Mouse (Mus musculus): ENCODE results near the gene Mtmr14.

Gene Mtmr14

DNA sequence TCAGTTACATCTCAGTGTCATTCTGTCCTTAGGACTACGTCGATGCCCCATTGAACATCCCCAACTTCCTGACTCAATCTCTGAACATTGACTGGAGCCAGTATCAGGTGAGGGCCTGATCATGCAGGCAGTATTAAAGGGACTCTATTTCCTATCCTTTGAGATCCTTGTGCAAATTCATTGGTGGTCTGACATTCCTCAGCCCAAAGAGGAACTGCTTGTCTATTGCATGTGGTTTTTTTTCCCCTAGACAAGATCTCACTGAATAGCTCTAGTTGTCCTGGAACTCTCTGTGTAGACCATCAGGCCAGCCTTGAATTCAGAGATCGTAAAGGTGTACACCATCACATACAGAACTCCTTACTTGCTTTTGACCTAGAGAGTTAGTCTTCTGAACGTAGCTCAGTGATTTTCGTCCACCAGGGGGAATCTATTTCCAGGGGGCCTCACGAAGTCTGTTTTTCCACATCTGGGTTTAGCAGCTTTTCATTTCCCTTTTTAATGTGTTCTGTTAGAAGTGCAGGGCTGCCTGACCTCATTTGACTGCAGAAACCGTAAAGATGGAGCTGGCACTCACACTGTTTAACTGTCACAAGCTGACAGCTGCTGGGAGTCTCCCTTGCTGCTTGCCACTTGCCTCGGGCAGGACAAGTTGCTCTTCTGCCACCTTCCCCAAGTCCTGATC, 23.7 kb downstream of the Mtmr14 start:
- Histone ChIP-seq H3K27me3 (ENCODE audit: control insufficient read depth, insufficient read depth, low read length, poor library complexity, severe bottlenecking) (no peaks in the 10 kb centered on the region), H3K36me3 (ENCODE audit: control insufficient read depth, insufficient read depth, low read length, poor library complexity, severe bottlenecking) (peaks cover 20% of the 10 kb centered on the region)
- peak; percentile 58 for DNase-seq (ENCODE audit: low read depth, low spot score)

DNA sequence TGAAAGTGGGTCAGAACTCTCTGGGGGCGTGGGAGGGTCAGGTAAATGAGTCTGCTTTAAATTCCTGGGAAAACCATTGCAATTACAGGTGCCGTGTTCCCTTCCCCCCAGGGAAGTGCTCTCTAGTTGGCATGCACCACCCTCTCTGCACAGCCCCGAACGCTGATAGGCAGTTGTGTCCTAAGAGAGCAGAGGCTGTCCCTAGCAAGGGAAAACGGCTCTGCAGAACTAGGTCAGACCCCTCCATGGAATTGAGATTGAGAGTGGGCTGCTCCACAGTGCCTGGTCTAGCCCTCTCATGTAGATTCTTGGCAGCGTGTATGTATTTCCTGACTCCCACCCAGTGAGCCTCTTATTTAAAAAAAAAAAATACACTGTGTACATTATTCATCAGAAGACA, 25.9 kb downstream of the Mtmr14 start:
- H3K27me3 ChIP-seq (ENCODE audit: control insufficient read depth, insufficient read depth, low read length, poor library complexity, severe bottlenecking), result no peaks in the 10 kb centered on the region
- DNase-seq (ENCODE audit: low read depth, low spot score), result no peak
- H3K36me3 ChIP-seq (ENCODE audit: control insufficient read depth, insufficient read depth, low read length, poor library complexity, severe bottlenecking), result peaks cover 18% of the 10 kb centered on the region

DNA sequence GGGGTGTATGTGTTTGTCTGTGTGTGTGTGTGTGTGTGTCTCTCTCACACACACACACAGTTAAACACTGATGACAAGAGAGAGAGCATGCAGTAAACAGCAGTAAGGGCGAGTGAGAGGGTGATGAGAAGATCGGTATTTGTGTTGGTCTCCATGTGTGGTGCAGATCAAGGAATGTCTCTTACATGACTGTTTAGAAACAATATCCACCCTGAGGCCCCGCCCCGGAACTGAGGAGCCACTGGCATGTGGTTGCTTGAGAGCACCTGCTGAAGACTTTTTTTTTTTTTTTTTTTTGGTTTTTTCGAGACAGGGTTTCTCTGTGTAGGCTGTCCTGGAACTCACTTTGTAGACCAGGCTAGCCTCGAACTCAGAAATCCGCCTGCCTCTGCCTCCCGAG, 26.8 kb downstream of the Mtmr14 start:
- no peaks in the 10 kb centered on the region for H3K27me3 ChIP-seq (ENCODE audit: control insufficient read depth, insufficient read depth, low read length, poor library complexity, severe bottlenecking)
- H3K36me3 ChIP-seq (ENCODE audit: control insufficient read depth, insufficient read depth, low read length, poor library complexity, severe bottlenecking), result peaks cover 20% of the 10 kb centered on the region
- no peak for DNase-seq (ENCODE audit: low read depth, low spot score)

GRCm38 (mm10) chr6:113266996-113267655, 29.5 kb downstream of the Mtmr14 start:
- no peaks in the 10 kb centered on the region for H3K27me3 ChIP-seq (ENCODE audit: control insufficient read depth, insufficient read depth, low read length, poor library complexity, severe bottlenecking)
- peaks cover 17% of the 10 kb centered on the region for H3K36me3 ChIP-seq (ENCODE audit: control insufficient read depth, insufficient read depth, low read length, poor library complexity, severe bottlenecking)
- no peak for DNase-seq (ENCODE audit: low read depth, low spot score)

- Histone ChIP-seq H3K36me3 (ENCODE audit: control insufficient read depth, insufficient read depth, low read length, poor library complexity, severe bottlenecking) (peaks cover 19% of the 10 kb centered on the region), H3K27me3 (ENCODE audit: control insufficient read depth, insufficient read depth, low read length, poor library complexity, severe bottlenecking) (no peaks in the 10 kb centered on the region)
- no peak for DNase-seq (ENCODE audit: low read depth, low spot score)
Observed at GRCm38 (mm10) chr6:113267988-113268387, 30.3 kb downstream of the Mtmr14 start.

DNA sequence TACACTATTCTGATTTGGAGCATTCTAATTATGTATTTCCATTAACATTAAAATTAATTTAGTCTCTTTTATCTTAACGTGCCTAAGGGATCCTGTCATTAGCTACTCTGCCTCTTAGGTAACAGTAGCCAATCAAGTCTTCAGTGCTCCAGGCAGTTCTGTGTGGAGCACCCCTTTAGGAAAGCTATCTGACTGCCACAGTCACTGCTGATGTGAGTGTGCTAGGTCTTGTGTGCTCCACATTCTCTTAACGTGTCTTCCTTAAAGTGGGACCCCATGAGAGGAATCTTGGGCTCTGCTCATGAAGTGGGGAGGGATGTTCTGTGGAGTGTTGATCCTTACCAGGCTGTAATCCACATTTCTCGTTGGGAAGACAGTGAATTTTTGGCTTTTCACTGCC, 34.7 kb downstream of the Mtmr14 start:
- DNase-seq (ENCODE audit: low read depth, low spot score), result no peak
- no peaks in the 10 kb centered on the region for H3K27me3 ChIP-seq (ENCODE audit: control insufficient read depth, insufficient read depth, low read length, poor library complexity, severe bottlenecking)
- H3K36me3 ChIP-seq (ENCODE audit: control insufficient read depth, insufficient read depth, low read length, poor library complexity, severe bottlenecking), result peaks cover 11% of the 10 kb centered on the region

GRCm38 (mm10) chr6:113276846-113277245, 39.2 kb downstream of the Mtmr14 start:
- H3K36me3 ChIP-seq (ENCODE audit: control insufficient read depth, insufficient read depth, low read length, poor library complexity, severe bottlenecking), result peaks cover 4% of the 10 kb centered on the region
- no peak for DNase-seq (ENCODE audit: low read depth, low spot score)
- H3K27me3 ChIP-seq (ENCODE audit: control insufficient read depth, insufficient read depth, low read length, poor library complexity, severe bottlenecking), result no peaks in the 10 kb centered on the region

GRCm38 (mm10) chr6:113281676-113282075, 44.0 kb downstream of the Mtmr14 start:
- 0 out of 2 replicates have a peak, but pooled peaks cover 2% of the 10 kb centered on the region for H3K27me3 ChIP-seq (ENCODE audit: control insufficient read depth, insufficient read depth, low read length, poor library complexity, severe bottlenecking)
- peaks cover 2% of the 10 kb centered on the region for H3K36me3 ChIP-seq (ENCODE audit: control insufficient read depth, insufficient read depth, low read length, poor library complexity, severe bottlenecking)
- no peak for DNase-seq (ENCODE audit: low read depth, low spot score)

- Histone ChIP-seq H3K36me3 (ENCODE audit: control insufficient read depth, insufficient read depth, low read length, poor library complexity, severe bottlenecking) (no peaks in the 10 kb centered on the region; the same call in none of the 2 replicates), H3K27me3 (ENCODE audit: control insufficient read depth, insufficient read depth, low read length, poor library complexity, severe bottlenecking) (0 out of 2 replicates have a peak, but pooled peaks cover 2% of the 10 kb centered on the region)
- peak; percentile 36 for DNase-seq (ENCODE audit: low read depth, low spot score)
Observed at GRCm38 (mm10) chr6:113282101-113282802, 44.6 kb downstream of the Mtmr14 start, which contains the start of gene Cpne9. TSS of gene Cpne9 (plus strand) at chr6:113282307.

DNA sequence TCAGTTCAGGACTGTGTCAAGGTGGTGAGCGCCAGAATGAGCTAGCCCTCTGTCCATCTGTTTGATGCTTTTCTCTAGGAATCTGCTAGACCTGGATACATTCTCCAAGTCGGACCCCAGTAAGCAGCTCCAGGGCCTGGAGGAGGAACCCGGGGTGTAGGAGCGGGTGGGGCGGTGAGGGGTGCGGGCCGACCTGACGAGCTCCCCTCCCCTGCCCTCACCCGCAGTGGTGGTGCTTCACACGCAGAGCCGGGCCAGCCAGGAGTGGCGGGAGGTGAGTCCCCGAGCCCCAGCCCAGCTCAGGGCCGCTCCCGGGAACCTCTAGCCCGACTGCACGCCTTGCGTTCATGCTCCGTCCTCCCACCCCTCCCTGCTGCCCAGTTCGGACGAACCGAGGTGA, 45.3 kb downstream of the Mtmr14 start:
- DNase-seq (ENCODE audit: low read depth, low spot score), result no peak
- H3K36me3 ChIP-seq (ENCODE audit: control insufficient read depth, insufficient read depth, low read length, poor library complexity, severe bottlenecking), result no peaks in the 10 kb centered on the region; the same call in 1 of the 2 replicates
- 0 out of 2 replicates have a peak, but pooled peaks cover 2% of the 10 kb centered on the region for H3K27me3 ChIP-seq (ENCODE audit: control insufficient read depth, insufficient read depth, low read length, poor library complexity, severe bottlenecking)

GRCm38 (mm10) chr6:113283500-113283899, 45.9 kb downstream of the Mtmr14 start:
- Histone ChIP-seq H3K27me3 (ENCODE audit: control insufficient read depth, insufficient read depth, low read length, poor library complexity, severe bottlenecking) (0 out of 2 replicates have a peak, but pooled peaks cover 2% of the 10 kb centered on the region), H3K36me3 (ENCODE audit: control insufficient read depth, insufficient read depth, low read length, poor library complexity, severe bottlenecking) (no peaks in the 10 kb centered on the region; the same call in 1 of the 2 replicates)
- DNase-seq (ENCODE audit: low read depth, low spot score), result no peak

DNA sequence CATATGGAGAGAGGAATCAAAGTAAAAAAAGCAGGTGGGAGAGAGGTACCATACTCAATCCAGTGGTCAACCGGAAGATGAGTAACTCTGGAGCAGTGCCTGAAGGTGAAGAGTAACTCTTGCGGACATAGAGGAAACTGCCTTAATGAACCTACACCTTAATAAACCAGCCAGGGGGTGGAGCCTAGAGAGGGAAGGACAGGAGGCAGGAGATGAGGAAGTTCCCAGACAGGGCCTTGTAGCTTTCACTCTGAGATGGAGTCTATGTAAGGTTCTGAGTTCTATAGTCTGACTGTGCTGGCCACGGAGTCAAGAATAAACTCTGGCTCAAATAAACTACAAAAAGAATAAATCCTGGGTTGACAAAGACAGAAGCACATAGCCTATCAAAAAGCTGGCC, 47.3 kb downstream of the Mtmr14 start:
- Histone ChIP-seq H3K27me3 (ENCODE audit: control insufficient read depth, insufficient read depth, low read length, poor library complexity, severe bottlenecking) (0 out of 2 replicates have a peak, but pooled peaks cover 2% of the 10 kb centered on the region), H3K36me3 (ENCODE audit: control insufficient read depth, insufficient read depth, low read length, poor library complexity, severe bottlenecking) (no peaks in the 10 kb centered on the region; the same call in 1 of the 2 replicates)
- DNase-seq (ENCODE audit: low read depth, low spot score), result peak; percentile 39

- Histone ChIP-seq H3K27me3 (ENCODE audit: control insufficient read depth, insufficient read depth, low read length, poor library complexity, severe bottlenecking) (0 out of 2 replicates have a peak, but pooled peaks cover 2% of the 10 kb centered on the region), H3K36me3 (ENCODE audit: control insufficient read depth, insufficient read depth, low read length, poor library complexity, severe bottlenecking) (no peaks in the 10 kb centered on the region)
- no peak for DNase-seq (ENCODE audit: low read depth, low spot score)
Observed at GRCm38 (mm10) chr6:113286316-113286715, 48.7 kb downstream of the Mtmr14 start.

DNA sequence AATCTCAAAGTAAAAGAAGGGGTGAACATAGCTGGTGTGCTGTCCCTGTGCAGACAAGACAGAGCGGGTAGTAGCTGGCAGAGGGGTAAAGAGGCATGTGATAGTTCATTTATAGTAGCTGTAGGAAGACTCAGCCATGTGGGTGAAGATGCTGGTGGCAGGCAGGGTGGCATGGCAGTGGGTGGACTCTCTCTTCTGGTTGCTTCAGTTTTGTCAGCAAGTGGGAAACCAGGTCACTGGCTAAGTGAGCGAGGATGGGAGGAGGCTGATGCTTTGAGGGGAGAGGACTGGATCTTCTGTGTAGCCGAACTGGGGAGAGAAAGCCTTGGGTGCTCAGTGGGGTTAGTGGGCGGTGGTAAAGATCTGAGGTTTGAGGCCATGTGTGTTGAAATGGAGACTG, 49.6 kb downstream of the Mtmr14 start:
- no peak for DNase-seq (ENCODE audit: low read depth, low spot score)
- H3K36me3 ChIP-seq (ENCODE audit: control insufficient read depth, insufficient read depth, low read length, poor library complexity, severe bottlenecking), result no peaks in the 10 kb centered on the region
- H3K27me3 ChIP-seq (ENCODE audit: control insufficient read depth, insufficient read depth, low read length, poor library complexity, severe bottlenecking), result 0 out of 2 replicates have a peak, but pooled peaks cover 2% of the 10 kb centered on the region

GRCm38 (mm10) chr6:113289346-113289745, 51.7 kb downstream of the Mtmr14 start:
- no peaks in the 10 kb centered on the region for H3K36me3 ChIP-seq (ENCODE audit: control insufficient read depth, insufficient read depth, low read length, poor library complexity, severe bottlenecking)
- DNase-seq (ENCODE audit: low read depth, low spot score), result no peak
- H3K27me3 ChIP-seq (ENCODE audit: control insufficient read depth, insufficient read depth, low read length, poor library complexity, severe bottlenecking), result no peaks in the 10 kb centered on the region

Measured in splenic B cell, adult 2 months (primary cell).